Mouse (Mus musculus): ENCODE results near the gene Gm29094. TPM values are rescaled to one million over a fixed set of nuclear protein-coding genes. Genes with fewer than 3 reads are reported as not detected.
"Not testable (repeated sequence)": the region's sequence is repeated elsewhere in the genome, so short reads cannot be mapped to it uniquely, and the experiment has no call there.

Gm29094 gene
- polyA plus RNA-seq, 1 experiment from 2014 or later: not detected

DNA sequence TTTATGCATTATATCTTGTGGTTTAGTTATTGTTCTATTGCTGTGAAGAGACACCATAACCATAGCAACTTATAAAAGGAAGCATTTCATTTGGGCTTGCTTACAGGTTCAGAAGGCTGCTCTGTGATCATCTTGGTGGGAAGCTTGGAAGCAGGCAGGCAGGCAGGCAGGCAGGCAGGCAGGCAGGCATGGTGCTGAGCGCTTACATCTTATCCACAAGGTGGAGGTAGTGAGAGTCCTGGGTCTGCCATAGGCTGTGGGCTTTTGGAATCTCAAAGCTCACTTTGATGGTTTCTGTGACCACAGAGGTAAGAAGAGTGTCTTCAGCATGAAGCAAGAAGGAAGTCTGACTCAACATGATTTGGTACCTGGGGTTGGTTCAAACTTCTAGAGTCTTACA lies 13.2 kb downstream of the Gm29094 start:
- H3K4me2 ChIP-seq; H3K4me1 ChIP-seq; H3K4me3 ChIP-seq (replicated peaks); H3K36me3 ChIP-seq; H3K27ac ChIP-seq; H3K27me3 ChIP-seq; H3K9ac ChIP-seq; H3K9me3 ChIP-seq (replicated peaks): not testable (repeated sequence)
- 35% methylated on average over 1 of the region's 1 CpGs for WGBS
- ATAC-seq (replicated peaks; ENCODE audit: low FRiP score): peak; percentile 22; the same call in 1 of the 2 replicates

DNA sequence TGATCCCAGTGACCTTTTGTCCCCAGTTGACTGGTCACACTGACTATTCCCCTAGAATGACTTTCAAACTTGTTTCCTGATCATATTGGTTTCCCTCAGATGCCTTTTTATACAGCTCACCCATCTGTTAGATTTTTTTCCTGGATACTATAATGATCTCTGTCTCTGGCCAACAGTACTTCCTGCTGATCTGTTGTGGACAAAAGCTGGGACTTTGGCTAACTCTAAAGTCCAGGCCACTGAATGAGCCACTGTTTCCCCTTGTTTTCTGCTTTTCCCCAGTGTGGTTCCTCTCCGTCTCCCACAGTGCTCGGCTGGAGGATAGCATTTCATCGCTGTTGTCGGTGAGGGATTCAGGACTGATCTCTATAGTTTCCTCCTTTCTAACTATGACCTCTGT lies 19.0 kb downstream of the Gm29094 start:
- H3K4me3 ChIP-seq (replicated peaks); H3K9ac ChIP-seq; ATAC-seq (replicated peaks; ENCODE audit: low FRiP score); H3K27me3 ChIP-seq; H3K4me1 ChIP-seq; H3K27ac ChIP-seq; H3K9me3 ChIP-seq (replicated peaks); H3K36me3 ChIP-seq; H3K4me2 ChIP-seq: not testable (repeated sequence)
- 91% methylated on average over 4 of the region's 4 CpGs for WGBS

DNA sequence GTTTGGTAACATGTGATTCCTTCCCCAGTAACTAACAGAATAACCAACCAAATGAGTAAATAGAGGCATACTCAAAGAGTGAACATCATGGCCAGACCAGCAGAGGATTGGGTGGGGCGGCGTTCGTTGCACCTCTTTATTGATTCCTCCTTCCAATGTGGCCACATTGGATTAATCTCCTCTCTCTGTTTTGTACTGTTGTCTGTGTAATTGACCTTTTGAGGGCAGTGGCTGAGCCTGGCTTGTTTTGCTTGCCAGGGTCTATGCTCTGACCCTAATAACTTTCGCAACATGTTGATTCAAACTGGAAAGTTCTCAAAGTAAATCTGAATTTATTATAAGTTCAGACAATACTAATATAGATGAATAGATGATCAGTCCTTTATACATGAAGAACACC lies 20.5 kb downstream of the Gm29094 start:
- not testable (repeated sequence) for H3K27me3 ChIP-seq; H3K9me3 ChIP-seq (replicated peaks); H3K4me2 ChIP-seq; H3K4me1 ChIP-seq; H3K27ac ChIP-seq; H3K36me3 ChIP-seq; H3K9ac ChIP-seq; H3K4me3 ChIP-seq (replicated peaks); ATAC-seq (replicated peaks; ENCODE audit: low FRiP score)
- 83% methylated on average over 3 of the region's 4 CpGs for WGBS

DNA sequence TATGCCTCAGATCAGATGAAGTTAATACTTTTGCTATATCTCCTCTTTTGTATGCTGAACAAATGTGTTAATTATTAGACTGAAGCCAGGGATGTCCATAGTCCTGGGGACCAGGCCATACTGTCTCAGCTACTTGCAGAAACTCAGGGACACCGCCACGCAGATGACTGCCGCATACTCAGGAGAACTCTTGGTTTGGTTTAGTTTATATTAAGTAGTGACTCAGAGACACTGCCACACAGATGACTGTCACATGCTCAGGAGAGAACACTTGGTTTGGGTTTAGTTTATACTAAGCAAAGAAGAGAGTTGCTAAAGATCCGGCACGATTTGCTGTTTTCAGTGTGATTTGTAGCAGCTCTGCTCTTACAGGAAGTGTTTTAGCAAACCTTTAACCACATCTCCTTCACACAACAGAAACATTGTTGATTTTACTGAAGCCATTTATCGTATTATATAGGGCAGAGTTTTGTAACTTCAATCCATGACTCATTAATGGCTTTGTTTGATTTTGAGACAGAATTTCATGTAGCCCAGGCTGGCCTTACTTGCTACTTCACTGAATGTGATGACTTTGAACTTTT lies 21.6 kb downstream of the Gm29094 start:
- H3K27me3 ChIP-seq; H3K9ac ChIP-seq; H3K36me3 ChIP-seq; H3K4me2 ChIP-seq; H3K27ac ChIP-seq; ATAC-seq (replicated peaks; ENCODE audit: low FRiP score); H3K4me1 ChIP-seq; H3K4me3 ChIP-seq (replicated peaks); H3K9me3 ChIP-seq (replicated peaks): not testable (repeated sequence)
- WGBS: 76% methylated on average over 6 of the region's 6 CpGs

DNA sequence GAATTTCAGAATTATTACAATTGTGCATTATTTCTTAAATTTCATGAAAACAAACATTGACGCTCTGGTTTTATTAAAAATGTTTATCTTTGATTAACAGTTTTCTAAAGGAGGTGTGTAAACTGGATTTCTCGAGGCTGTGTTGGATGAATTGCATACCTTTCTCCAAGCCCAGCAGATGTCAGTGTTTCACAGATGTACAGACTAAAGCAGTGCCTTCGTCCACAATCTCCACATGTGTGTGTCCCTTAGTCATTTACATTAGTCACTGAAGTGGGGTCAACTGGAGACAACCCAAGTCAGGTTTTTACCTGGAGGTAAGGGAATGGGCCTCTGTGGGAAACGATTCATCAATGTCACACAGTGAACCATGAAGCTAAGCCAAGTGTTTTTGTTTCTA lies 26.9 kb downstream of the Gm29094 start:
- Histone ChIP-seq H3K4me3 (replicated peaks) (no peak overlapping the region), H3K4me1 (no peaks in the 10 kb centered on the region), H3K9me3 (replicated peaks) (no peaks in the 10 kb centered on the region), H3K36me3 (no peaks in the 10 kb centered on the region), H3K27ac (no peak overlapping the region), H3K9ac (no peak overlapping the region), H3K27me3 (no peaks in the 10 kb centered on the region), H3K4me2 (no peak overlapping the region)
- no peak for ATAC-seq (replicated peaks; ENCODE audit: low FRiP score)
- WGBS: 53% methylated on average over 4 of the region's 4 CpGs

DNA sequence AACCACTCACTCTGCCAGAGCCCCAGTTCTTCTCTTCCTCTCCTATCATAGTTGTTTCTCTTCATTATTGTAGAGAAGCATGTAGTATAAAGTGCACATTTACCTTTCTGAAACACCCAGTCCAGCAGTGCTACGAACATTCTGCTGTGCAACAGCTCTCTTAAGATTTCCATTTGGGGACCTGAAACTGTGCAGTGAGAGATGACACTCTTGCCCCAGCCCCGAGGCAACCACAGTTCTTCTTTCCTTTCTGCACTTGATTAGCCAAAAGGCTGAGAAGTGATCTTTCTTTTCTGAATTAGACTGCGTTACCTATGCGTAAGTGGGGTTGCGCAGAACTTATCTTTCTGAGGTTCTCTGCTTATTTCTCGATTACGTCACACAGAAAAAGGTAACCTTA lies 28.9 kb downstream of the Gm29094 start:
- no peak for ATAC-seq (replicated peaks; ENCODE audit: low FRiP score)

DNA sequence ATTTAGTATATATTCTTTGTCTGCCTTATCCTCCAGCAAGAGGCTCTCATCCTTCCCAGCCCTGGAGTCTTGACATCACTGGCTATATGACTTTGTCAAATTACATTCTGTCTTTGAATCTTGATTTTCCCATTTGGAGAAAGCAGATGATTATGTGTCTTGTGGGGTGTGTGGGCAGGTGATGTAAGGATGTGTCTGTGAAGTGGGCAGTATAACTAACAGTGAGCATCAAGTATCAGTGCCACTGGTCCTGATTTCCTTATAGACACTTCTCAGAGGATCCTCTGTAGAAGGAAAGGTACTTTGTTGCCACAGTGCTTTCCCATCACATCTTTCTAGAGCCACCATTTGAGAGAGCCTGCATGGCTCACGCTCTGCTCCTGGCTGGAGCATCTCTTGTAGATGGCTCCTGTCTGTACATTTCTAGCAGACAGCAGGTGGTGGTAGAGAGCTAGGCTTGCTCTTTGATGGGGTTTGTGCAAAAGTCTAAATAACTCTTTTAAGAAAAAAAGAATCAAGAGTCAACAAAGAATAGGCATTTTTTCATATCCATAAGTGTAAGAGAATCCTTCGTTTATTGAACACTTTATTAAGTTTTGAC lies 31.8 kb downstream of the Gm29094 start:
- H3K4me2 ChIP-seq; H3K27ac ChIP-seq; H3K9me3 ChIP-seq (replicated peaks); H3K9ac ChIP-seq; H3K4me1 ChIP-seq; H3K4me3 ChIP-seq (replicated peaks); H3K27me3 ChIP-seq; H3K36me3 ChIP-seq: not testable (repeated sequence)
- 0 out of 2 replicates have a peak, but pooled peaks have one; percentile 62 for ATAC-seq (replicated peaks; ENCODE audit: low FRiP score)
- 61% methylated on average over 2 of the region's 2 CpGs for WGBS

More for the DNA sequence above, 28.9 kb downstream of the Gm29094 start:
- Histone ChIP-seq H3K4me2 (no peak overlapping the region), H3K9me3 (replicated peaks) (no peaks in the 10 kb centered on the region), H3K27me3 (no peaks in the 10 kb centered on the region), H3K4me3 (replicated peaks) (no peak overlapping the region), H3K36me3 (no peaks in the 10 kb centered on the region), H3K9ac (no peak overlapping the region), H3K27ac (no peak overlapping the region), H3K4me1 (no peaks in the 10 kb centered on the region)
- 89% methylated on average over 7 of the region's 7 CpGs for WGBS

DNA sequence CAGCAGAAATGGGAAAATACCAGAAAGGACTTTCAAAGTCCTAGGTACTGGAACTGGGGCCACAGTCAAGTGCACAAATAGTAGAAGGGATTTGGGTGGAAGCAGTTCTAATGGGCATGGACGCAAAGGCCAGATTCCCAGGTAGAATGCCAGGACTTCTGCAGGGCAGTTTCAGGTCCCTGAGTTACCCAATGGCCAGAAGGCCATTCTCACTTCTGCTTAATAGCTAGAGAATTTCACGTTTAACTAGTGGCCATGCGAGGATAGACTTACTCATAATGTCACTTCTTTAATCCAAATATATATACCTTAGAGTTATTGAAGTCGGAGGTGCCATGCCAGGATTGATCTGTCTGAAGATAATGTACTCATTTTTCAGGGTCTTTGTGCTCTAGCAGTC lies 38.0 kb downstream of the Gm29094 start:
- H3K27ac ChIP-seq: not testable (repeated sequence)
- 79% methylated on average over 4 of the region's 4 CpGs for WGBS

DNA sequence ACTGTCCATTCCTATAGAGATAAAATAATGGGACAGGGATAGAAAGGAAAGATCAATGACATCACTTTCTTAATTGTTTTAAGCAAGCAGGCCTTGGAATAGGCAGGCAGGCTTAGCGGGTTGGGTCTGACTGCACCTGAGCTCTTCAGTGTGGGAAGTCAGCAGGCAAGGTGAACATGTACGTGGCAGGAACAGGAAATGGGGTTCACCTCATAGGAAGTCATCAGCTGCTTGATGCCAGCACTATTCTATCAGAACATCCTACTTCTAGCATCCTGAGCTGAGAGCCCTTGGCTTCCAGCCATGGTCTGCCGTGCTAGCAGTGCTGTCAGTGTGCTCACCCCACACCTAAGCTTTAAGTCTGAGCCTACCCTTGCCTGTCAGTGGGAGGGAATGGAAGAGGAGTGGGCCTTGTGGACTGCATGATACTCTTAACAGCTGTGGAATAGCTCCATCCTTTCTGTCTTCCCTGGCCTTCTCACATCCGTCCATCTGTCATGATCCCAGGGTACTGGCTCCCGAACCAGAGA lies 39.9 kb downstream of the Gm29094 start:
- not testable (repeated sequence) for H3K36me3 ChIP-seq; H3K4me3 ChIP-seq (replicated peaks); ATAC-seq (replicated peaks; ENCODE audit: low FRiP score); H3K4me2 ChIP-seq; H3K27ac ChIP-seq; H3K9ac ChIP-seq; H3K9me3 ChIP-seq (replicated peaks); H3K27me3 ChIP-seq; H3K4me1 ChIP-seq
- WGBS: 76% methylated on average over 4 of the region's 5 CpGs

More for the DNA sequence above, 38.0 kb downstream of the Gm29094 start:
- H3K4me3 ChIP-seq (replicated peaks); H3K9me3 ChIP-seq (replicated peaks); H3K36me3 ChIP-seq; ATAC-seq (replicated peaks; ENCODE audit: low FRiP score); H3K27me3 ChIP-seq; H3K9ac ChIP-seq; H3K4me1 ChIP-seq; H3K4me2 ChIP-seq: not testable (repeated sequence)

DNA sequence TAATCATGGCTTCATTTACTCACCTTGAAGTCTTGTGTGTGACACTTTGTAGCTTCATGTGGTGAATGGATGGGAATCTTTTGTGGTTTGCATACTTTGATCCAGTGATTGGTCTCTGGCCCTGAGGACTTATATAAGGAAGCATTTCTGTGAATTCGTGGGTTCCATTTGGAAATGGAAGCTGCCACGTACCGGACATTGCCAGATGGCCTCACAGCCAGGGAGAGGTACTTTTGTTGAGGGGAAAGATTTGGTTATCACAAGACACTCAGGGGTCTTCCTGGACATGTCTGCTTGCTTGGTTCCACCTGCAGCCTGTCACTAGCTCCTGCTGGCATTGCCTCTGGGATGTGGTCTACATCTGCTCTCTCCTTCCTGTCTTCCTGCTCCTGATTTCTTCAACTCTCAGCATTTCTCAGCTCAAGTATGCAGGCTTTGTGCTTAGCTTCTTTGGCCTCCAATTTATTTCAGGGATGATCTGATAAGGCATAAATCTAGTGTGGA lies 41.4 kb downstream of the Gm29094 start:
- H3K4me1 ChIP-seq; H3K36me3 ChIP-seq; H3K9ac ChIP-seq; ATAC-seq (replicated peaks; ENCODE audit: low FRiP score); H3K27ac ChIP-seq; H3K9me3 ChIP-seq (replicated peaks); H3K4me2 ChIP-seq; H3K27me3 ChIP-seq; H3K4me3 ChIP-seq (replicated peaks): not testable (repeated sequence)
- 87% methylated on average over 3 of the region's 3 CpGs for WGBS

DNA sequence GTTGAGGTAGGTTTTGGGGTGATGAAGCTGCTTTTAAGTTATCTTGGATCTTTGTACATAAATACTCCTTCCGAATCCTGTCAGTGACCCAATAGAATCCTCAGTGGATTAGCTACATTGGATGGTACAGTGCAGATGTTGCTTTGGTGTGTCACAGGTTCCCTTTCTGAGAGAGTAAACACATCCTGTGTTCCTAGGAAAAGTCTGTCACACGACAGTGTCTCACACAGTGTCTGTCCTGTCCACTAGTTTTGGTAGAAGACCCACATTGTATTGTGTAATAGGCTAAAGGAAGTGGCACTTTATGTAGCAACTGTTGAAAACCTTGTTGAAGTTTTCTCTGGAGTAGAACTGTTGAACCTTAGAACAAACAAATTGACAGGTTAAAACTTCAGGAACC lies 54.2 kb downstream of the Gm29094 start:
- 83% methylated on average over 2 of the region's 2 CpGs for WGBS
- no peak for ATAC-seq (replicated peaks; ENCODE audit: low FRiP score)
- H3K27me3 ChIP-seq: no peaks in the 10 kb centered on the region

DNA sequence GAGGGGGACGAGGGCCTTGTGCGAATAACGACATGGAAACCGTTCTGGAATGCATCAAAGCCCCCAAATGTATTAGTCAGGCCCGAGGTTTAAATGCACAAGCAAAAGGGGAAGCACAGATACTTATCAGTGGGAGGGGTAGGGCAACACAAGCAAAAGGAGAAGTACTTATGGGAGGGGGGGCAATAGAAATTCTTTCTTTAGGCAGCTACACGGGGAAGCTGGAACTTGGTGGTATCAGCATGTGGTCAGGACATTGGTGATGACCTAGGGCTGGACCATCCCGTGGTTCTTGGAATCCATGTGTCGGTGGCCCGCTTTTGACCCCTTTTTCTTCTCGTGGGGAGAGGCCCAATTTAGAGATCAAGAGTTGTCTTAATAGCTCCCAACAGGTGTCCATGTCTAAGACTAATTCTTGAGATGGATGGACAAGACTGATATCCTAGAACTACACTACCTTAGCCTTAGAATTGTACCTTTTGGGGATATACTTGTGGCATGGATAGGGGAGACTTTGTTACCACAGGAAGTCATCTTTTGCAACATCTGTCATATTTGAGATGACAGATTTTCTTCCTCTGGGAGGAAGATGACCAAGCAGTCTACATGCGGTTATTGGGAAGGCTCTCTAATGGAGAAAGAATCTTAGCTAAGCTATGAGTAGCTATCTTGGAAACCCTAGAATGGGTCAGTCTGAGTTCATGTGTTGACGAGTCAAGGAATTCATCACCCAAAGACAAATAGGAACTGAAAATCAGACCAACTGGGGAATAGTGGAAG lies 57.6 kb downstream of the Gm29094 start:
- H3K27ac ChIP-seq: no peak overlapping the region
- H3K4me2 ChIP-seq: no peak overlapping the region
- H3K9ac ChIP-seq: no peak overlapping the region
- H3K27me3 ChIP-seq: no peaks in the 10 kb centered on the region
- H3K36me3 ChIP-seq: no peaks in the 10 kb centered on the region
- no peak overlapping the region for H3K4me3 ChIP-seq (replicated peaks)
- no peak for ATAC-seq (replicated peaks; ENCODE audit: low FRiP score)
- WGBS: 80% methylated on average over 12 of the region's 12 CpGs
- H3K9me3 ChIP-seq (replicated peaks): no peaks in the 10 kb centered on the region
- H3K4me1 ChIP-seq: no peaks in the 10 kb centered on the region

More for the DNA sequence above, 54.2 kb downstream of the Gm29094 start:
- Histone ChIP-seq H3K36me3 (no peaks in the 10 kb centered on the region), H3K4me3 (replicated peaks) (no peak overlapping the region), H3K4me2 (no peak overlapping the region), H3K4me1 (no peaks in the 10 kb centered on the region), H3K9me3 (replicated peaks) (no peaks in the 10 kb centered on the region), H3K27ac (no peak overlapping the region), H3K9ac (no peak overlapping the region)

Measured in kidney, embryonic 15.5 days (tissue).